Comparison of ENCODE assay signal across 7 mouse cellular contexts in the genomic region with DNA sequence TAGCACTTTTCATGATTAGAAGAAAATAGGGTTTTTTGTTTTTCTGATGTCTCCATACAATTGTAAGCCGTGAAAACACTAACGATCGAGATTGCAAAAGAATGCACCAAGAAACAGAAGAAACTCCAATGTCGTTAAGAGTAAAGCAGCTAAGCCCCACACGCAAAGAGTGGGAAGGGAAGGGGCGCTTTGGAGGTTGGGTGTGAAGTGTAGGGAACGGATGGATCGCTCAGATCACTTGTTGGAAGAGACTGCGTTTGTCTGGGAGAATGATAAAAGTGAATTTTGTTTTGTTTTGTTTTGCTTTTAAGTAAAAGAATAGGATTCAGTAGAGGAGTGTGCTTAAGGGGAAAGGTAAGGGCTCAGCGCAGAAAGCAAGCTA. TPM values are rescaled to one million over a fixed set of nuclear protein-coding genes. Genes with fewer than 3 reads are reported as not detected.
DNase-seq lines count a peak whose midpoint lies in the region; ATAC-seq and TF ChIP-seq lines count a peak whose summit lies in the region.

No protein-coding gene starts in this region.

- peaks cover 18% of the 10 kb centered on the region for H3K4me1 ChIP-seq in embryonic facial prominence, embryonic 15.5 days
- H3K4me1 ChIP-seq in intestine, embryonic 16.5 days (ENCODE audit: control insufficient read depth, insufficient read depth, low read length): no peaks in the 10 kb centered on the region; the same call in 1 of the 2 replicates
- peaks cover 6% of the 10 kb centered on the region; the same call in 1 of the 2 replicates for H3K4me1 ChIP-seq in neural tube, embryonic 14.5 days (ENCODE audit: control insufficient read depth, insufficient read depth, low read length)

- peak overlapping the region; percentile 84 for H3K27ac ChIP-seq in layer of hippocampus, adult 2 months
- no peak overlapping the region for H3K27ac ChIP-seq in embryonic facial prominence, embryonic 15.5 days (replicated peaks)
- H3K27ac ChIP-seq in intestine, embryonic 16.5 days (ENCODE audit: low read length): no peak overlapping the region
- H3K27ac ChIP-seq in neural tube, embryonic 14.5 days (ENCODE audit: low read depth, low read length): no peak overlapping the region

- H3K4me3 ChIP-seq in layer of hippocampus, adult 2 months: peak overlapping the region; percentile 77
- peak overlapping the region; percentile 59 for H3K4me3 ChIP-seq in embryonic facial prominence, embryonic 15.5 days (replicated peaks)
- peak overlapping the region; percentile 66 for H3K4me3 ChIP-seq in intestine, embryonic 16.5 days (ENCODE audit: low read length)
- H3K4me3 ChIP-seq in neural tube, embryonic 14.5 days (ENCODE audit: low read depth, low read length): peak overlapping the region; percentile 60

- TF ChIP-seq CTCF in layer of hippocampus, adult 2 months (conservative IDR thresholded peaks at IDR 0.05): no peak

- peak overlapping the region; percentile 96 for H3K4me2 ChIP-seq in embryonic facial prominence, embryonic 15.5 days (replicated peaks)
- peak overlapping the region; percentile 99 for H3K4me2 ChIP-seq in intestine, embryonic 16.5 days (ENCODE audit: low read depth, low read length)
- peak overlapping the region; percentile 100 for H3K4me2 ChIP-seq in neural tube, embryonic 14.5 days (ENCODE audit: low read depth, low read length)

- H3K9me3 ChIP-seq in embryonic facial prominence, embryonic 15.5 days (replicated peaks): 0 out of 2 replicates have a peak, but pooled peaks cover 4% of the 10 kb centered on the region
- no peaks in the 10 kb centered on the region for H3K9me3 ChIP-seq in intestine, embryonic 16.5 days (ENCODE audit: control insufficient read depth, low read length)
- no peaks in the 10 kb centered on the region for H3K9me3 ChIP-seq in neural tube, embryonic 14.5 days (ENCODE audit: control insufficient read depth, low read length)

- DNase-seq in layer of hippocampus, adult 2 months (ENCODE audit: low spot score in 2 of 2): no peak
- no peak for DNase-seq in layer of hippocampus, adult 9-11 months
- no peak for DNase-seq in adrenal gland, adult 2 months
- no peak for DNase-seq in right cerebral cortex, postnatal 10 days (ENCODE audit: low spot score in 2 of 2)

- 16% methylated on average over 10 of the region's 10 CpGs for WGBS in embryonic facial prominence, embryonic 15.5 days
- 16% methylated on average over 10 of the region's 10 CpGs for WGBS in intestine, embryonic 16.5 days
- WGBS in neural tube, embryonic 14.5 days: 1% methylated on average over 10 of the region's 10 CpGs

- no peak for ATAC-seq in embryonic facial prominence, embryonic 15.5 days (ENCODE audit: insufficient number of reproducible peaks, low FRiP score, low TSS enrichment, low read depth)
- no peak for ATAC-seq in intestine, embryonic 16.5 days
- no peak for ATAC-seq in neural tube, embryonic 14.5 days (ENCODE audit: low read depth)

- H3K36me3 ChIP-seq in embryonic facial prominence, embryonic 15.5 days: no peaks in the 10 kb centered on the region
- no peaks in the 10 kb centered on the region for H3K36me3 ChIP-seq in intestine, embryonic 16.5 days (ENCODE audit: control insufficient read depth, insufficient read depth, low read length)
- no peaks in the 10 kb centered on the region for H3K36me3 ChIP-seq in neural tube, embryonic 14.5 days (ENCODE audit: control insufficient read depth, insufficient read depth, low read length)

- peaks cover 7% of the 10 kb centered on the region for H3K27me3 ChIP-seq in embryonic facial prominence, embryonic 15.5 days
- H3K27me3 ChIP-seq in intestine, embryonic 16.5 days (replicated peaks; ENCODE audit: control insufficient read depth, insufficient read depth, low read length): peaks cover 8% of the 10 kb centered on the region
- no peaks in the 10 kb centered on the region; the same call in 1 of the 2 replicates for H3K27me3 ChIP-seq in neural tube, embryonic 14.5 days (ENCODE audit: control insufficient read depth, insufficient read depth, low read length)

- H3K9ac ChIP-seq in embryonic facial prominence, embryonic 15.5 days: peak overlapping the region; percentile 26; the same call in 1 of the 2 replicates
- H3K9ac ChIP-seq in intestine, embryonic 16.5 days (ENCODE audit: low read depth, low read length): peak overlapping the region; percentile 70; the same call in 1 of the 2 replicates
- peak overlapping the region; percentile 66 for H3K9ac ChIP-seq in neural tube, embryonic 14.5 days (replicated peaks; ENCODE audit: low read depth, low read length)

RNA-seq across cellular contexts. Expression of a gene that starts 1.5 kb away (rescaled TPM):
- 10 to 100 TPM; 29.3 to 33.6 TPM for total RNA-seq in layer of hippocampus, adult 2 months (2021)
- 16.9 and 20.4 TPM in 2 replicates for polyA plus RNA-seq in embryonic facial prominence, embryonic 15.5 days (2015; fragmentation: Nextera tagmentation; extraction: Ambion mirVana)
- 1.9 and 2.4 TPM in 2 replicates for polyA plus RNA-seq in intestine, embryonic 16.5 days (2015; fragmentation: Nextera tagmentation; extraction: Ambion mirVana)
- polyA plus RNA-seq in neural tube, embryonic 14.5 days (2014; fragmentation: Nextera tagmentation; extraction: Ambion mirVana): 33.9 and 41.7 TPM in 2 replicates
- 100 to 1,000 TPM in 1 of 2 experiments, 1 to 10 TPM in 1; 5.5 to 245 TPM for total RNA-seq in adrenal gland, adult 2 months (2021)
- 248 and 437 TPM in 2 replicates for polyA plus RNA-seq in adrenal gland, adult 2 months (2012; rRNA removed)
